Mouse (Mus musculus): ENCODE data around the gene BC048671. TPM values are rescaled to one million over a fixed set of nuclear protein-coding genes. Genes with fewer than 3 reads are reported as not detected.
A peak's percentile ranks its signal among the peaks of the same experiment; 100 is the strongest.

BC048671 gene
- polyA plus RNA-seq, 1 experiment from 2014 or later: not detected

- no peaks in the 10 kb centered on the region for H3K27me3 ChIP-seq (ENCODE audit: control insufficient read depth, insufficient read depth, low read length)
- no peak overlapping the region for H3K9ac ChIP-seq (ENCODE audit: low read length)
- H3K4me2 ChIP-seq (ENCODE audit: low read depth, low read length, severe bottlenecking): no peak overlapping the region
- 77% methylated on average over 5 of the region's 5 CpGs for WGBS
- no peak overlapping the region for H3K27ac ChIP-seq (ENCODE audit: low read depth, low read length)
- H3K9me3 ChIP-seq (ENCODE audit: control insufficient read depth, low read length): no peaks in the 10 kb centered on the region
- DNase-seq (ENCODE audit: low spot score) (no peak), ATAC-seq (replicated peaks; ENCODE audit: low FRiP score) (no peak)
- H3K4me1 ChIP-seq (replicated peaks; ENCODE audit: control insufficient read depth, insufficient read depth, low read length): no peaks in the 10 kb centered on the region
- H3K36me3 ChIP-seq (ENCODE audit: control insufficient read depth, insufficient read depth, low read length): no peaks in the 10 kb centered on the region
- no peak overlapping the region for H3K4me3 ChIP-seq (ENCODE audit: low read depth, low read length)
Measured at GRCm38 (mm10) chr6:90320429-90320828, 19.4 kb downstream of the BC048671 start.

- H3K4me1 ChIP-seq (replicated peaks; ENCODE audit: control insufficient read depth, insufficient read depth, low read length): no peaks in the 10 kb centered on the region
- no peak overlapping the region for H3K4me2 ChIP-seq (ENCODE audit: low read depth, low read length, severe bottlenecking)
- ATAC-seq (replicated peaks; ENCODE audit: low FRiP score): no peak
- no peak overlapping the region for H3K4me3 ChIP-seq (ENCODE audit: low read depth, low read length)
- no peak overlapping the region for H3K9ac ChIP-seq (ENCODE audit: low read length)
- H3K27ac ChIP-seq (ENCODE audit: low read depth, low read length): no peak overlapping the region
- H3K27me3 ChIP-seq (ENCODE audit: control insufficient read depth, insufficient read depth, low read length): no peaks in the 10 kb centered on the region
- 55% methylated on average over 4 of the region's 4 CpGs for WGBS
- DNase-seq (ENCODE audit: low spot score): no peak
- H3K36me3 ChIP-seq (ENCODE audit: control insufficient read depth, insufficient read depth, low read length): no peaks in the 10 kb centered on the region
- H3K9me3 ChIP-seq (ENCODE audit: control insufficient read depth, low read length): no peaks in the 10 kb centered on the region
Measured at GRCm38 (mm10) chr6:90321811-90322210, 20.8 kb downstream of the BC048671 start.

- Histone ChIP-seq H3K27me3 (ENCODE audit: control insufficient read depth, insufficient read depth, low read length) (no peaks in the 10 kb centered on the region), H3K4me1 (replicated peaks; ENCODE audit: control insufficient read depth, insufficient read depth, low read length) (no peaks in the 10 kb centered on the region), H3K4me2 (ENCODE audit: low read depth, low read length, severe bottlenecking) (no peak overlapping the region), H3K4me3 (ENCODE audit: low read depth, low read length) (no peak overlapping the region), H3K9ac (ENCODE audit: low read length) (no peak overlapping the region), H3K36me3 (ENCODE audit: control insufficient read depth, insufficient read depth, low read length) (no peaks in the 10 kb centered on the region), H3K27ac (ENCODE audit: low read depth, low read length) (no peak overlapping the region), H3K9me3 (ENCODE audit: control insufficient read depth, low read length) (no peaks in the 10 kb centered on the region)
- WGBS: 74% methylated on average over 3 of the region's 3 CpGs
- no peak for DNase-seq (ENCODE audit: low spot score)
- ATAC-seq (replicated peaks; ENCODE audit: low FRiP score): no peak
Measured at GRCm38 (mm10) chr6:90324026-90324425, 23.0 kb downstream of the BC048671 start.

- Histone ChIP-seq H3K27me3 (ENCODE audit: control insufficient read depth, insufficient read depth, low read length) (no peaks in the 10 kb centered on the region), H3K36me3 (ENCODE audit: control insufficient read depth, insufficient read depth, low read length) (no peaks in the 10 kb centered on the region), H3K4me1 (replicated peaks; ENCODE audit: control insufficient read depth, insufficient read depth, low read length) (no peaks in the 10 kb centered on the region), H3K4me3 (ENCODE audit: low read depth, low read length) (no peak overlapping the region), H3K9ac (ENCODE audit: low read length) (no peak overlapping the region), H3K27ac (ENCODE audit: low read depth, low read length) (no peak overlapping the region), H3K4me2 (ENCODE audit: low read depth, low read length, severe bottlenecking) (no peak overlapping the region), H3K9me3 (ENCODE audit: control insufficient read depth, low read length) (no peaks in the 10 kb centered on the region)
- DNase-seq (ENCODE audit: low spot score) (no peak), ATAC-seq (replicated peaks; ENCODE audit: low FRiP score) (no peak)
- 68% methylated on average over 3 of the region's 3 CpGs for whole genome bisulfite sequencing
Measured at GRCm38 (mm10) chr6:90324463-90324862, 23.4 kb downstream of the BC048671 start.

- Histone ChIP-seq H3K4me3 (ENCODE audit: low read depth, low read length) (no peak within 1 kb of the TSS), H3K27ac (ENCODE audit: low read depth, low read length) (no peak within 1 kb of the TSS), H3K4me1 (replicated peaks; ENCODE audit: control insufficient read depth, insufficient read depth, low read length) (no peaks in the 10 kb centered on the region), H3K9me3 (ENCODE audit: control insufficient read depth, low read length) (no peaks in the 10 kb centered on the region), H3K4me2 (ENCODE audit: low read depth, low read length, severe bottlenecking) (peak within 1 kb of the TSS; percentile 12; the same call in 1 of the 2 replicates), H3K9ac (ENCODE audit: low read length) (no peak within 1 kb of the TSS), H3K27me3 (ENCODE audit: control insufficient read depth, insufficient read depth, low read length) (no peaks in the 10 kb centered on the region), H3K36me3 (ENCODE audit: control insufficient read depth, insufficient read depth, low read length) (no peaks in the 10 kb centered on the region)
- DNase-seq (ENCODE audit: low spot score) (no peak), ATAC-seq (replicated peaks; ENCODE audit: low FRiP score) (0 out of 2 replicates have a peak, but pooled peaks have one; percentile 24)
- 5% methylated on average over 22 of the region's 22 CpGs for WGBS
Measured at GRCm38 (mm10) chr6:90324991-90325390, 24.0 kb downstream of the BC048671 start, which contains the start of gene Chst13. TSS of gene Chst13 (minus strand) at chr6:90325185.

GRCm38 (mm10) chr6:90327670-90328069, 26.7 kb downstream of the BC048671 start:
- no peak for ATAC-seq (replicated peaks; ENCODE audit: low FRiP score)
- 23% methylated on average over 6 of the region's 6 CpGs for WGBS
- H3K9ac ChIP-seq (ENCODE audit: low read length): no peak overlapping the region
- no peak overlapping the region for H3K4me3 ChIP-seq (ENCODE audit: low read depth, low read length)
- DNase-seq (ENCODE audit: low spot score): no peak
- no peak overlapping the region for H3K4me2 ChIP-seq (ENCODE audit: low read depth, low read length, severe bottlenecking)
- no peak overlapping the region for H3K27ac ChIP-seq (ENCODE audit: low read depth, low read length)
- H3K27me3 ChIP-seq (ENCODE audit: control insufficient read depth, insufficient read depth, low read length): no peaks in the 10 kb centered on the region
- no peaks in the 10 kb centered on the region for H3K36me3 ChIP-seq (ENCODE audit: control insufficient read depth, insufficient read depth, low read length)
- H3K9me3 ChIP-seq (ENCODE audit: control insufficient read depth, low read length): no peaks in the 10 kb centered on the region
- H3K4me1 ChIP-seq (replicated peaks; ENCODE audit: control insufficient read depth, insufficient read depth, low read length): no peaks in the 10 kb centered on the region

- Histone ChIP-seq H3K4me1 (replicated peaks; ENCODE audit: control insufficient read depth, insufficient read depth, low read length) (no peaks in the 10 kb centered on the region), H3K4me2 (ENCODE audit: low read depth, low read length, severe bottlenecking) (no peak overlapping the region), H3K36me3 (ENCODE audit: control insufficient read depth, insufficient read depth, low read length) (no peaks in the 10 kb centered on the region), H3K9ac (ENCODE audit: low read length) (no peak overlapping the region), H3K27me3 (ENCODE audit: control insufficient read depth, insufficient read depth, low read length) (no peaks in the 10 kb centered on the region), H3K27ac (ENCODE audit: low read depth, low read length) (no peak overlapping the region), H3K9me3 (ENCODE audit: control insufficient read depth, low read length) (no peaks in the 10 kb centered on the region), H3K4me3 (ENCODE audit: low read depth, low read length) (no peak overlapping the region)
- DNase-seq (ENCODE audit: low spot score): no peak
- 50% methylated on average over 1 of the region's 1 CpGs for WGBS
- 0 out of 2 replicates have a peak, but pooled peaks have one; percentile 21 for ATAC-seq (replicated peaks; ENCODE audit: low FRiP score)
Measured at GRCm38 (mm10) chr6:90329953-90330352, 28.9 kb downstream of the BC048671 start.

- no peak within 1 kb of the TSS for H3K4me3 ChIP-seq (ENCODE audit: low read depth, low read length)
- ATAC-seq (replicated peaks; ENCODE audit: low FRiP score) (no peak), DNase-seq (ENCODE audit: low spot score) (no peak)
- WGBS: 87% methylated on average over 7 of the region's 7 CpGs
- H3K9ac ChIP-seq (ENCODE audit: low read length): no peak within 1 kb of the TSS
- H3K36me3 ChIP-seq (ENCODE audit: control insufficient read depth, insufficient read depth, low read length): no peaks in the 10 kb centered on the region
- H3K4me2 ChIP-seq (ENCODE audit: low read depth, low read length, severe bottlenecking): no peak within 1 kb of the TSS
- H3K27ac ChIP-seq (ENCODE audit: low read depth, low read length): no peak within 1 kb of the TSS
- H3K9me3 ChIP-seq (ENCODE audit: control insufficient read depth, low read length): no peaks in the 10 kb centered on the region
- no peaks in the 10 kb centered on the region for H3K27me3 ChIP-seq (ENCODE audit: control insufficient read depth, insufficient read depth, low read length)
- H3K4me1 ChIP-seq (replicated peaks; ENCODE audit: control insufficient read depth, insufficient read depth, low read length): no peaks in the 10 kb centered on the region
Measured at GRCm38 (mm10) chr6:90332561-90333425, 31.8 kb downstream of the BC048671 start, which contains the start of gene Uroc1. TSS of gene Uroc1 (plus strand) at chr6:90333284.

- Histone ChIP-seq H3K4me3 (ENCODE audit: low read depth, low read length) (no peak overlapping the region), H3K27me3 (ENCODE audit: control insufficient read depth, insufficient read depth, low read length) (no peaks in the 10 kb centered on the region), H3K36me3 (ENCODE audit: control insufficient read depth, insufficient read depth, low read length) (no peaks in the 10 kb centered on the region), H3K9me3 (ENCODE audit: control insufficient read depth, low read length) (no peaks in the 10 kb centered on the region), H3K27ac (ENCODE audit: low read depth, low read length) (no peak overlapping the region), H3K4me1 (replicated peaks; ENCODE audit: control insufficient read depth, insufficient read depth, low read length) (no peaks in the 10 kb centered on the region), H3K4me2 (ENCODE audit: low read depth, low read length, severe bottlenecking) (no peak overlapping the region), H3K9ac (ENCODE audit: low read length) (no peak overlapping the region)
- DNase-seq (ENCODE audit: low spot score): no peak
- no peak for ATAC-seq (replicated peaks; ENCODE audit: low FRiP score)
- 77% methylated on average over 3 of the region's 3 CpGs for WGBS
Measured at GRCm38 (mm10) chr6:90334244-90334643, 33.2 kb downstream of the BC048671 start.

Data from forebrain, embryonic 11.5 days (tissue).